Mouse (Mus musculus): Measurements from ENCODE around the gene Tstd1.

- no peak for TF ChIP-seq CTCF (IDR thresholded peaks at IDR 0.05)
- no peak for TF ChIP-seq EP300 (IDR thresholded peaks at IDR 0.05)
These were observed 45.8 kb upstream of the Tstd1 start for GRCm38 (mm10) chr1:171372880-171373279.

All from lung, postnatal 0 days (tissue).